Mouse (Mus musculus): ENCODE data around the gene Ltbp1.

Ltbp1 gene

DNA sequence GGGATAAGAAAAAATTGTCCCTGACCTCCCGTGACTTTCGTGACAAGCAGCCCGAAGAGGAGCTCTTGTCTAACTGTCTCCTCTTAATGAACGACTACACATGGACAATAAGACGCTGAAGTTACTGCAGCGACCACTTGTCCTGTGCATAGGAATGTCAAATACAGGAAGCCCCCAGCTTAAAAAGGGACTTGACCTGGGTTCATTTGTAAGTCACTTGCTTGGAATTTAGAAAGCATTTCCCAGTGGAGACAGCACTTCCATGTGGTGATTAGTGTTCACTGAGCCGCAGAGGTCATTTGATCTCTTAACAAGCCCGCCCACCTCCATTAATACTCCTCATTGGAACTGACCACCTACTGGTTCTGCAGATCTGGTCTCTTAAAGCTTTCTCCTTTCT lies 61.9 kb downstream of the Ltbp1 start:
- no peak for DNase-seq (ENCODE audit: low spot score)

- DNase-seq (ENCODE audit: low spot score): no peak
Measured at GRCm38 (mm10) chr17:75069232-75069631, 63.9 kb downstream of the Ltbp1 start.

DNA sequence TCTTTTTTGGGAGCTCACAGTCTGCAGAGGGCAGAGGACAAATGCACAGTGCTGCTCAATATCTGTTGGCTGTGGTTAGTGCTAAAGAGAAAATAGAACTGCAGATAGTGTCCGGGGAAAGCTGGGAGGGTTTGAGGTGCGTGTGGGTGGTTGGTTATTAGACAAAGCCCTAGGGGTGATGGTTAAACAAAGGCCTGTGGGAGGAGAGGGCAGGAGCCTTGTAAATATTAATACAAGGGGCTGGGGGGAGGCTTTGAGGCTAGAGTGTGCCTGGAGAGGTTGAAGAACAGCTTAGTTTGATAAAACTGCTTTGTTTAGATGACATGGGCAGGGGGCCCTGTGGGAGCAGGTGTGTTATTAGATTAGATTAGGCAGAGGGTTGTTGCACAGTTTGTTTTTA lies 65.8 kb downstream of the Ltbp1 start:
- no peak for DNase-seq (ENCODE audit: low spot score)

DNA sequence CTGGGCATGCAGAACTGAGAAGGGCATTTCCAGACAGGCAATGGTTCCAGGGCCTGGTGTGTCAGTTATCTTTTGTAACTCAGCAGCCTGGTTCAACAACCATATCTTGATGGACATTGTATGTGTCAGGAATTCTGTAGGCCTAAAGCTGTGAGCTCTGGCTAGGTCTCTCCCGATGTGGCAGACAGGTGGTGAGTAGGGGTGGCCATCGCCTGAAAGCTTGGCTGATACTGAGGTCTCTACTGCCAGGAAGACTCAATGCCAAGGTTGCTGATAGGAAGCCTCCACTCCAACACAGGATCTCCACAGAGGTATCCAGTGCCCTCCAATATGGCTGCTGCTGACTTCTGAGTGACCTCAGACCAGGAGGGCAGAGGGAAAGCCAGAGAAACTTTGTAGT lies 66.4 kb downstream of the Ltbp1 start:
- DNase-seq (ENCODE audit: low spot score): no peak

GRCm38 (mm10) chr17:75073887-75074286 lies 68.5 kb downstream of the Ltbp1 start:
- no peak for DNase-seq (ENCODE audit: low spot score)

GRCm38 (mm10) chr17:75074978-75075699 lies 69.8 kb downstream of the Ltbp1 start:
- DNase-seq (ENCODE audit: low spot score): peak; percentile 63

- DNase-seq (ENCODE audit: low spot score): no peak
Measured at GRCm38 (mm10) chr17:75081401-75081800, 76.0 kb downstream of the Ltbp1 start.

DNA sequence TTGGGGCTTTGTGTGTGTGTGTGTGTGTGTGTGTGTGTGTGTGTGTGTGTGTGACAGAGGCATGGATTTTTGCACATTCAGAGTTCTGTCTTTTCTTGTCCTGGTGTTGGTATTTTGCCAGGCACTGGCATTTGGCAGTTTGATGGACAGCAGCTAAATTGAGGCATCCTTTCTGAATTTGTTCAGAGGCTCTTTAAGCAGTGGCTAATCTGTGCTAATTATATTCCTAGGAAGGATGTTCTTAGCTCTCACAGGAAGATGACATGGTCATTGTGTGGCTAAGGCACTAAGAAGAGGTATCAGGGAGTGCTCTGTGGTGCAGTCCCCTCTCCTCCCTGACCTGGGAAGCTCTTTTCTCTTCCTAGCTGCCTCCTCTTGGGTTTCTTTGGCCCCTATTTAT lies 77.1 kb downstream of the Ltbp1 start:
- no peak for DNase-seq (ENCODE audit: low spot score)

GRCm38 (mm10) chr17:75087296-75087941 lies 82.1 kb downstream of the Ltbp1 start:
- DNase-seq (ENCODE audit: low spot score): no peak

- no peak for DNase-seq (ENCODE audit: low spot score)
Measured at GRCm38 (mm10) chr17:75088232-75088631, 82.9 kb downstream of the Ltbp1 start.

- DNase-seq (ENCODE audit: low spot score): peak; percentile 58
Measured at GRCm38 (mm10) chr17:75088727-75089126, 83.4 kb downstream of the Ltbp1 start.

- DNase-seq (ENCODE audit: low spot score): no peak
Measured at GRCm38 (mm10) chr17:75090556-75090955, 85.2 kb downstream of the Ltbp1 start.

DNA sequence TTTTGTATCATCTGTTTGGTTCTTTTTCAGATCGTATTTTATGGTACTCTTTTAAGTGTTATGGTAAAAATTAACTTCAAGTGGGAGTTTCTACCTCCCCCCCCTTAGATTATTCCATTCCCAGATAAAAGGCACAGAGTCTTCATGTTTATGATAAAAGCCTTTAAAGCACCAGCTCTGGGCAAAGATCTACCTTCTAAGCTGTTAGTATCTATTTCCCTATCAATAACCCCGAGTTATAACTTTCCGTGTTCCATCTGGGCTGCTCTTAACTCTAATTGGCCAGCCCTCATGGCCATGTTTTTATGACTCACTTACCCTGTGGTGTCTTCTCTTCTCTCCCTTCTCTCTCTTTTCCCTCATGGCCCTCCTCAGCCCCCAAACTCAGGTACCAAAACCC lies 88.2 kb downstream of the Ltbp1 start:
- DNase-seq (ENCODE audit: low spot score): no peak

GRCm38 (mm10) chr17:75094591-75094990 lies 89.2 kb downstream of the Ltbp1 start:
- no peak for DNase-seq (ENCODE audit: low spot score)

GRCm38 (mm10) chr17:75096727-75097126 lies 91.4 kb downstream of the Ltbp1 start:
- DNase-seq (ENCODE audit: low spot score): no peak

- DNase-seq (ENCODE audit: low spot score): no peak
Measured at GRCm38 (mm10) chr17:75097367-75097766, 92.0 kb downstream of the Ltbp1 start.

GRCm38 (mm10) chr17:75101215-75101614 lies 95.8 kb downstream of the Ltbp1 start:
- no peak for DNase-seq (ENCODE audit: low spot score)

DNA sequence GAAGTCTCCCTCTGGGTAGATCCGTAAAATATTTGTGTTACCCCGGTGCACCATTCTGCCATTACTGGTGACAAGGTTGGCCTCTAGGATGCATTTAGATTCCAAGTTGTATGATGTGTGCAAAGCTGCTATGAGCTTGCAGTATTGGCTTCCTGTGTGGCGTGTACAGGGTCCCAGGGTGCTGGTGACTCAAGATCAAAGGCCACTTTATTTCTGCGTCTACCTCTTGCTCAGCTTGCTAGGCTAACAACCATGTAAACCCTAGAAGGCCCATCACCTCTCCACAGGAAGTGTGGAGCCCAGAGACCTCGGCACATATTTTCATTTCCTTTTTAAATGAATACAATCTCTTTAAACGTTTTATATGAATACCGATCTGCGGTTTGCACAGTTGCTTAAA lies 96.6 kb downstream of the Ltbp1 start:
- DNase-seq (ENCODE audit: low spot score): no peak

GRCm38 (mm10) chr17:75107412-75107811 lies 102.0 kb downstream of the Ltbp1 start:
- DNase-seq (ENCODE audit: low spot score): no peak

DNA sequence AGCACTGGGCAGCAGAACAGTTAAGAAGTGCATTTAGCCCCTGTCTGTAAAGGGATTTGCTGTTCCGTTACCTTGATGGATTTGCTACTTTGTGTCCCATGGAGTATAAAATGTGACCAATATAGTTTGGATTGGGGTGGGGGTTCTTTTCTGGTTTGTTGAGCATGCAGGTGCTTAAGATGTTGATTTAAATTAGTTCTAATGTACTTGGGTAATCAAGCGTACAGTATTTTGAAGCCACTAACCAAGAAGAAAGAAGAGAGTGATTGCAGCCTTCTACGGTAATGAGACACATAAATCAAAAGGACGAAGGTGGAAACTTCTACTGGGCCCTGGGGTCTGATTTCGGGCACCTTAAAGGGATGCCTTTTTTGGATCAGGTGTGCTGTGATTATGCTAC lies 102.5 kb downstream of the Ltbp1 start:
- no peak for DNase-seq (ENCODE audit: low spot score)

GRCm38 (mm10) chr17:75109081-75109716 lies 103.8 kb downstream of the Ltbp1 start:
- no peak for DNase-seq (ENCODE audit: low spot score)

DNA sequence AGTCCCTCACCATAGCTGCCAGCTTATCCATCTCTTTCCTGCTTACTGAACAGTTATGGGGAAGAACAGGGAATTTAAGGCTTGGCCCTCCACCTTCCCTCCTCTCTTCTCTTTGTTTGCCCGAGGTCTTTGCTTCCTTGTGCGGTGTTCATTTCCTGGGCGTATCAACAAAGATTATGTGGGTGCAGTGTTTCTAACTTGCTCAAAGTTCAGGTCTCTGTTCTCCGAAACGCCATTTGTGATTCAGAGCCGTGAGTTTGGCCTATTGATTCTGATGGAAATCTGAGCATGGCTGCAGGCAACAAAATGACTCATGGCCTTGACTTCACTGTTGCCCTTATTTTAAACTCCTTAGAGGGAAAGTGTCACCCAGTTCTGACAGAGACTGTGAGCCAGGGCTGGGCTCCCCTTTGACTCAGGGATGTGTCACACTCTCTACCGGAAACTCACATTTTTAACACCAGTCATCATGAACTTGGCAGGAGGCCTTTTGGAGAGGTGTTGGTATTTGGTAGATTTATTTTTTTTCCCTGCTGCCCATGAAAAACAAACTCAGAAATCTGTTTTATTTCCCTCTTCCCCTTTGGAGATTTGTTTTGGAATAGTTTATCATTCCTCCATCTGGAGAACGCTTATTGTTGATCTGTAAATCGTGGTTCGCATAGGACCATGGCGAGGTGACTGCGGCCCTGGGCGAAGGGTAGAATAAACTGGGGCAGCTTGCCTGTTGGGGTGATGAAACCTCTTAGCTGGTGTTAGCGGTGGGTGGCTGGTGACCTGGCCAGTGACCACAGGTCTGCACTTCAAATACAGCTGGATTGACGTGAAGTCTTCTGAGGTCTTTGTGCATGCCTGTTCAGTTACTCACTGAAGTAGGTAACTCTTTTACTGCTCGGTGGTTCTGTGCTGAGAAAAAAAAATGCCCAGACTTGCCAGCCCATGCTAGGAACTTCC lies 105.2 kb downstream of the Ltbp1 start:
- DNase-seq (ENCODE audit: low spot score): no peak
